Mouse (Mus musculus): ENCODE results near the gene Pdgfc.
"Not testable (repeated sequence)": the region's sequence is repeated elsewhere in the genome, so short reads cannot be mapped to it uniquely, and the experiment has no call there.

Gene Pdgfc

DNA sequence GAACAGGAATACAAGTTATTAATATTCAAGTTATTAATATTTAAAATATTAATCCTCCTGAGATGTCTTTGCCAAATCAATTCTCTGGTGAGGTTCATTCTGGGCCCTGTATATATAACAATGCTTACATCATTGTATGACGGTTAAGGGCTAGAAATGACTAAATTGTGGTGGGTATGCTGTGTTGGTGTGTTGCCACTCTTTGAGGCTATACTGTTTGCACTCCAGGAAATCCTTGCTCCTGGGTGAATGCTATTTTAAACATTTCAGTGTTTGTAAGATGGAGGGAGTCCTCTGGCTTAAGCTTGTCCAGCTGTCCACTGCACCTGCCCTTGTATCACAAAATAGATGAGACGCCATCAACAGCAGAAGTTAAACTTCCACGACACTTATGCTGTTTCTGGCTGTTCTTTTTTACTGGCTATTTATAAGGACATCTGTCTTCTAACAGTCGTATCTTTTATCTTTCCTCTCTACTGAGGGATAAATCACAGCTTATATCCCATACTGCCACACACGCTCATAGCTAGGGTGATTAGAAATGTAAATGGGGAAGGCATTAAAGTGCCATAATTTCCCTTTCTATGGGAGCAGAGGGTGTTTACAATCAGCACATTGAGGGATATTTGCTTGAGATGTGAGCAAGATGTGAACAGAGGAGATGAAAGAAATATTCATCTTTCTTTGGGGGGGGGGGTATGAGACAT is 9.3 kb downstream of the Pdgfc start:
- DNase-seq (ENCODE audit: low read depth, low spot score), result no peak

DNA sequence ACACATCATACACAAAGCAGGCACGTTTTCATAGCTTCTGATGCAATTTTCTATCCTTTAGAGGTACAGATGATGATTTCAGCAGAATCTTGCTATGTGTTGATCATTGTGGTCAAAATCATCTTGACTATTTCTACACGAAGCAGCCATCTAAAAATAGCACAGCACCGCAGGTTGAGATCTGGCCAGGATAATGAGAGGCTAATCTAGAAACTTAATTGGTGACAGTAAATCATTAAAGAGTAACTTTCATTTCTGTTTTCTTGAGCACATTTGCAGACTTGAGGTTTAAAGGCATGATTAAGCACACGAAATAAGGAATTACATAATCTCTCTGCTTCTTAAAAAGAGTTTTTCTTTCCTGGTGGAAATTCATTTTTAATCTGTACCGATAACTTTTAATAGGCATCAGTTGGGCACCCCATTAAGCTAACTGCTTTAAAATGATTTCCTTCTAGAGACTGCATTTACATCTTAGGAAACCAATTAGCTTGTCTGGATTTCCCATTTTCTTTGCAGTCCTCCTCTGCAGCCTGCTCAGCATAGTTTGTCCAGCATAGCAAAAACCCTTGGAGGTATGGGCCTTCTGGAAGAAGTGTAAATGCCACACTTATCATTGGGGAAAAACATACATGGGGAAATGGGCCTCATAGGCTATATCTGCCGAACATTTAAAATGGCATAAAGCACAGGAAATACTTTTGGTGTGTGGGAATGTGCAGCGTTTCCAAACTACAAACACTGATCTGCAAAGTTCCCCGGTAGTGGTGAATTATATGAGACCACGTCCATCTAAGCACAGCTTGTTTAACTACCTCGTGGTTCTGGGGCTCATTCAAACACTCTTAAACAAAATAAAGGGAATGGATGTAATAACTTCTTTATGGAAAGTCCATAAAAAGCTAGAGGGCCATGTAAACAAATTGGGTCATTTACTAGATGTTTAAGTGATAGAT is 10.7 kb downstream of the Pdgfc start:
- DNase-seq (ENCODE audit: low read depth, low spot score), result no peak

DNA sequence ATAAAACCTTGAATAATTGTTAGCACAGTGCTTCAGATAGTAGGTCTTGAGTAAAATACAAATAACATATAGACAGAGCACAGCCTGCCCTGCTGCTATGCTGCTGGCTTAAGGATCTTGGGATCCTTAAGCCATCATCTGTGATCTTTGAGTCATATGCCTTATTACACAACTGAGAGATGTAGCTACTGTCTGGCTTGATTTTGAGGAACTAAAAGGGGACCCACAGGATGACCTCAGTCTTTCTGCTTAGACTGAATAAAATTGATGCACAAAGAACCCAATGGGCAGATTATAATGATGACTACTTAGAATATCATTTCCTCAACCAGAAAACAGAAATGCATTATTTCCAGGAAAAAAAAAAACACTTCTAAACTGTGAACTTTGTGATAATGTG is 15.3 kb downstream of the Pdgfc start:
- DNase-seq (ENCODE audit: low read depth, low spot score), result no peak

DNA sequence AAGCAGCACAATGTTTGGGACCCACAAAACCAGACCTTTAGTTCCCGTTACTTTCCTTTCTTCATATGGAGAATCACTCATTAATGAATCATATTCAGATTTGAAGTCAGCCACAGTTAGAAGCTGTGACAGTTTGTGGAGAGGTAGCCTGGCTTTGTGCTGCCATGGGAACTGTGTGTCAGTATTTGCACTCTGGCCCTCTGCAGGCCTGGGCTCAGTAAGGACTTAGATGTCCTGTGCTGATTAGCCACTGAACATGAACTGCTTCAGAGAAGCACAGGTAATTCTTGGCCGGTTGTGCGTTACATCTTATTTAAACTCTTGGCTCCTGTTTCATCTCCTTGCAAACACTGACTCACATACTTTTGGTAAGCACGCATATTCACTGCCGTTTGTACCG is 16.2 kb downstream of the Pdgfc start:
- DNase-seq (ENCODE audit: low read depth, low spot score), result no peak

DNA sequence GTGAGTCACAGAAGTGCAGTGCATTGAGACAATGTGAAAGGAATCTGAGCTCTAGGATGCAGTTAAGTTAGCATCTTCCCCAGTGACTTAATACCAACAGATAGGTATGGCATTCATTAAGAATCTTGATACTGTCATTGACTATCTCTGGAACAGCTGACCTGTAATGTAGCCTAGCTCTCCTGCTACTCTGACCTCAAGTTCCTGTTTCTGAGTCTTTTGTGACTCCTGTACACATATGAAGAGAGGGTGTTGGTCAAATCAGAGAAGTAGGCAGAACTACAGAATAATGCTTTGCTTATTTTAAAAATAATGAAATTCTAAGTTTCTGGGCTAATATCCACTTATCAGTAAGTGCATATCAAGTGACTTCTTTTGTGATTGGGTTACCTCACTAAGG is 17.9 kb downstream of the Pdgfc start:
- DNase-seq (ENCODE audit: low read depth, low spot score), result no peak

DNA sequence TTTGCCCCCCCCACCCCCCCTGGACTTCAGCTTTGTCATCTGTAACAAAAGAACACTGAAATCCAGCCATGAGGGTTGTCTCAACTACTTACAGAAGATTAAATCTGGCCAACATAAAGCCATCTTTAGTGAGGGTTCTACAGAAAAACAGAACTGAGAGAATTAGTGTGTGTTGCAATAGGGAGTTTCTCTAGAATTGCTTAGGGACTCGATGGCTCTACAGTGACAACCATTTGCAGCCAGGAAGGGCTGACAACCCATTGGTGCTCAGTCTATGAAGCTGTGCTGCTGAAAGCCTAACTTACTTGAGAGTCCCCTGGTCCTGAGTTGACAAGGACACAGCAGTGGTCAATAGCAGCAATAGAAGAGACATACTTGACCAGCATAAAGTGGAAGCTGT is 21.5 kb downstream of the Pdgfc start:
- no peak for DNase-seq (ENCODE audit: low read depth, low spot score)

DNA sequence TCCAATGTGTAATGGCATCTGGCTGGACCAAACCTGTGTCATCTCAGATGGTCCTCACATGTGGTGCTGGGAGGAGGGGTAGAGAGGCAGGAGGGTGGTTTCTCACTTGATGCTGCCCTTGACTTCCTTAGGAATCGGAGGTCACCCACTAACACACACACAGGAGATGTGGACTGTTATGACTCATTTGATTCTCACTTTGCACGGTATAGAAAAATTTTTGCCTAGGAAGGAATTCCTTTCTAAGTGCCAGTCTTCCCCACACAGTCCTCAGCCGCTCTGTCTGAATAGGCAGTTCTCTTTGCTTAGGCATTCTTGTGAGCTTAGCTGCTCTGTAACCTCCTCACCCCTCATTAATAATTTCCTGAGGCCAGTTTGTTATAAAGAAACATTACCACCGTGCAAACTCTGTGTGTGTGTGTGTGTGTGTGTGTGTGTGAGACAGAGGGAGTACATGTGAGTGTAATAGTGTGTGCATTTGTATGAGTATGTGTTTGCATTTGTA is 22.4 kb downstream of the Pdgfc start:
- DNase-seq (ENCODE audit: low read depth, low spot score), result peak; percentile 20

DNA sequence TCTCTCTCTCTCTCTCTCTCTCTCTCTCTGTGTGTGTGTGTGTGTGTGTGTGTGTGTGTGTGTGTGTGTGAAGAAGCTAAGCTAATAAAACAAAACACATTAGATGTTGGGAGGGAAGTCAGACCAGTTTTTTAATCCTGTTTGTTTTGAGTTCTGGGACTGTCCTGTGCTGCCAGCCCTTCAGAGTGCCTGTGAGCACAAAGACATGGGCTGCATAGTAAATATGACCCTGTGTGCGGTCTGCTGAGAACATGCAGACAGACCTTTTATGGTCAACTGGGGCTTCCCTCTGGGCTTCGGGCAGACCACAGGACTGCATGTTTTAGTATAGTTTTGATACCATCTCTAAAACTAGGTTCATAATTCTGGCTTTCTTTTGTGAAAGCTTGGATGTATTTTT is 32.3 kb downstream of the Pdgfc start:
- no peak for DNase-seq (ENCODE audit: low read depth, low spot score)

DNA sequence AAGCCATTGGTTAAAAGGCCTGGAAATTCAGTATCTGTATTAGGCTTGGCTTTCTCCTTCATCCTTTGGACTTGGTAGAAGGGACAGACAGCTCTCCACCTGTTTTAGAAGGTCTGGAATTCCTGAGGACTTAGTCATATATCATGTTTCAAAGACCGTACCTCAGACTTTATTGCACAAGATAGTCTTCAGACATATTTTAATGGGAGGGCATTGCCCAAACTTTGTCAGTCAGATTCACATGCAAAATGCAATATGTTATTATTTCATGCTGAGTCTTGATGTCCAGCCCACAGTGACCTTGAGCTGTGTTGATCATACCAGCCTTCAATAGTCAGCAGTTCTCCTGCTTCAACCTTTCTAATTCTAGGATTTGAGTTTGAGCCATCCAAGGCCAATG is 64.9 kb downstream of the Pdgfc start:
- no peak for DNase-seq (ENCODE audit: low read depth, low spot score)

DNA sequence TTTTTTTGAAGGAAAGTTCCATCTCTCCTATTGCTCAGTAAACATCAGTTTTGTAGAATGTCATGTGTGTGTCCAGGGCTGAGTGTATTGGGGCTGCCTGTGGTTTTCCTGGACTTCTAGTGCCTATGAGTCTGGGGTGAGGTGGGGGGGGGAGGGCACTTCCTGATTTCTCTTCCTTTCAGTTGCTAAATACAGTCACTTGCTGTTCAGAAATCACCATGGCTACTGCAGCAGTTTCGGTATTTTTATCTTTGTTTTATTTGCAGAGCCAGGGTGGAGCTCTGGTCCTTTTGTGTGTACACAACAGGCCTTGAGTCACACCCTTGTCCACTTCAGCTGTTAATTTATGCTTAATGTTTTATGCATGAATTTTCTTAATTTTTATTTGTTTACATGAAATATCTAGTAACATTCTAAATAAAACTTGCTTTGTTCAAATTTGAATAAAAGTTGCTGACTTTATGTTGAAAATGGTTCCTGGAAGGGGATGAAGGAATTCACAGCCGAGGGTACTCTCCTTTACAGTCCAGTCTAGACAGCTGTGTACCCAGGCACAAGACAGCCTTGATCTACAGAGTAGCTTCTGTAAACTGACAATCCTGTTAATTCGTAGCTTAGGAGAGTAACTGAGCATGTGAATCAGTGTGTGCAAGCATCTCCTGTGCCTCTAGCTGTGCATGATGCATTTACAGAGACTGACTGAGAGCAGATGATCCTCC is 66.1 kb downstream of the Pdgfc start:
- DNase-seq (ENCODE audit: low read depth, low spot score), result peak; percentile 81

DNA sequence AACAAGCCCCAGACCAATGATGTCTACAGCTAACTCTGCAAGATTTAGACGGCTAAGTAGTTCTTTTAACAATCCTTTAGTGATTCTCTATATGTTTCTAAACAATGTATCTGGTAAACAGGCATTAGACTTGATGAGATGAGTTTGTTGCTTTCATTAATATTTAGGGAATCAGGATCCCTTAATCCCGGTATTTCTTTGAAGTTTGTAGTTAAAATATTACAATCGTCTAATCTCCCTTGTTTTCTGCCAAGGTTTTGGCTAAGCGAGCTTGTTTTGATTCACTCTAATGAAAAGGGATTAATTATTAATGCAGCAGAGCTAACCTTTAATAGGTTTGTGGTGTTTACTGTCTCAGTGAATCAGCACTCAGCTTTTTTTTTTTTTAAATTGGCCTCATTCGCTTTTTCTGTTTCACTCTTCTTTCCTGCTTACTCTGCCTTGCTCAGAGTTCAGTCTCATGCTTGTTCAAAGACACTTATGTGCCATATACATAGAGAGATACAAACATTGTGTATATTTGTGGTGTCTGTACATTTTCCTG is 66.7 kb downstream of the Pdgfc start:
- no peak for DNase-seq (ENCODE audit: low read depth, low spot score)

DNA sequence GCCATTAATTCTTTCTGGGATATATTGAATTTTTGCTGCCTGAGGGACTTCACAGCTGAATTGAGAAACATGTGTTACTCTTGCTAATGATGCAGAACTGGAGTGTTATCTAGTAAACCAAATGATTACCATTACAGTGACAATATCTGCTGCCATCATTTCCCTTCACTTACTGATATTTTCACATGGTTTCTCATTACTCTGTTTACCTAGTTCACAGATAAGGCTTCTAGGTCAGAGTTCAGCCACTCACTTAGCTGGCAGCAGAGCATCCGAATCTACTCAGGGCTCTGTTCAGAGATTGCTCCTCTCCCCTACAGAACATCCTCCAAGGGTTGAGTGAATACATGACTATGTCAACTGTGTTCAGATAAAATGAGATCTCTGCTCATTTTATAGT is 71.3 kb downstream of the Pdgfc start:
- no peak for DNase-seq (ENCODE audit: low read depth, low spot score)

DNA sequence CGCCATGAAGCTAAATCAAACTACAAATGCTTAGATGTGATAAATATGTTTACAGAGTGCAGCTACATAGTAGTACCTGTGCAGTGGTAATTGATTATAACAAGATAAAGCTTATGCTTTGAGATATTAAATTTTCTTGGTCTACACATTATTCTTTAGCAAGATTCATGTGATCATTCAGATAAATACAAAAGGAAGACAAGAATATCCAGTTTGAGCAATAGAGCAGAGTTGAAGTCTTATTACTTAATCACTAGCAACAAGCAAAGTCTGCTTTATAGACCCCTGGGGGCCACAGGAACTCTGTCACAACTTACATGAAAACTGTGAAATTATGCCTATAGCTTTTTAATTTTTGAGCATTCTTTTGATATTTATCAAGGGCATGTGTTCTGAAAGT is 74.8 kb downstream of the Pdgfc start:
- DNase-seq (ENCODE audit: low read depth, low spot score), result no peak

DNA sequence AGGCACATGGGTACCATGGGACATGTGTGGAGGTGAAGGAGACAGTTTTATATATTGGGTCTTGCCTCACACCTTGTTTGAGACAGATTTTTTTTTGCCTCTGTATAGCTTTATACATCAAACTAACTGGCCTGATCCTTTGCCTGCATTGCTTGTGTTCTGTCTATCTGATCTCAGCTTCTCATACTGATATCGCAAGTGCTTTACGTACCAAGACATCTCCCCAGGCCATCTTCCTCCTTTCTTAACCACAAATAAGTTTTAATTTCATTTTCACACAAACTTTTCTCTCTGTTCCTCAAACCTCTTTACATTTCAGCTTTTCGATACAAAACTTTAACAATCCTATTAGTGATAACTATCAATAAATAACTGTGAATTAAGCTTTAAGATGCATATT is 76.7 kb downstream of the Pdgfc start:
- no peak for DNase-seq (ENCODE audit: low read depth, low spot score)

DNA sequence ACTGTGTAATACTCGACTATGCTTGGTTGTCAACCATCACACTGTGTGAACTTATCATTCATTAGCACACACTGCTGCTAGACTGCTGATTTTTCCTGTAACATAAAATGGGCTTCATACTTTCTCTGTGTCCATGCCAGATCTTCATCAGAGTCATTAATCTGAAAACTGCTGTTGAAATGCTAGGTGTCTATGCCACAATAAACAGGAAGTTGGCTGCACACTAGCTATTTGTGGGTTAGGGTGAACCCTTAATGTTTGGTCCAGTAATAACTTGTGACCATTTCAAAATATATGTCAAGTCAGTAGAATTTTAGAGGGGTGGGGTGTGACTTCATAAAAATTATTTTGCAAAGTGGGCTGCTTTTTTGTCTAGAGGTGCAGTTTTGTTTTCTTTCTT is 84.4 kb downstream of the Pdgfc start:
- DNase-seq (ENCODE audit: low read depth, low spot score), result no peak

DNA sequence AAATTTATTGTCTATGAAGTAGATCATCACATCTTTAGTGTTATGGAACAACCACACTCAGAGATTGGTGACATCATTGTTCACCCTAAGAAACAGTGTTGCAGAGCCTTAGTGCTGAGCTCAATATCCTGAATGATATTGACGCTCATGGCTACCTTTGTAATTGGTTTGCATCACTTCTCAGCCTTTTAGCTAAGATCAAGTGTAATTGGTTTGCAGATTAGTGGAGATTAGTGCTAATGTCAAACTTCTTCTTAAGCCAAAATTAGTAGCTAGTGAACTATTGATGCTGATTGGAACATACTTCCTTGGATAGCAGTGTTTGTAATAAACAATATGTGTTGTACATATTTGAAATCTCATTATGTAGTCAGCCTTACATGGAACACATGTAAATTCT is 85.5 kb downstream of the Pdgfc start:
- DNase-seq (ENCODE audit: low read depth, low spot score), result no peak

DNA sequence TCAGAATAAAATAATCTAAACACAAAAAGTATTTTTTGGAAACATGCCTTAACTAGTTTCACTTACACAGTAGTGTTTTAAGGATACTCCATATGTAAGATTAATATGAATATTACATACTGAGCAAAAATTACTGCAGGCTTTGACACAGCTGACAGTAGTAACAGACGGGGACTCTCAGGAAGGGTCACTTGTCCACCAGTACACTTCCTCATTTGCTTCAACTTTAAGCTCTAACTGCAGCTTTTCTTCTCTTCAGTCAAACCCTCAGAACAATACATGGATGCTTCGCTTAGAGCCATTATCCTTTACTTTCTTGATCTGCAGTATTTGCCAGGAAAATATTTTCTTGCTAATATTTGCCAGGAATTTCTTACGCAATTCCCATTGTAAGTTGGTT is 87.2 kb downstream of the Pdgfc start:
- no peak for DNase-seq (ENCODE audit: low read depth, low spot score)

DNA sequence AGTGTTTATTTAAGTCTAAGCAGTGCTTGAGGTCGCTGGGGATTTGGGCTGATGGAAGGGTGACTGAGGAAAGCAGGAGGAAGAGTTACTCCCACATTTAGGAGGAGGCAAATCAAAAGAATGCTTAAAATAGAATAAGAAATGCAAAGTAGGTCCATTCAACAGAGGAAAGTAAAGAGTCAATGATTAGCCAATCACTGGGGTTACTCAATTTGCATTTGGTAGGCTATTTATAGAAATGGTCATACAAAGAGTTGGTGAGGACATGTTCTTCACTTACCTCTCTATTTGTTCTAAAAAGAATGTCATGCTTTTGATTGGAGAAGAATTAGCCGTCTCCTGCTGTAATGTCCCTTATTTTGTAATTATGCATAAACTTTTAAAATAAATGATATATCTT is 90.8 kb downstream of the Pdgfc start:
- DNase-seq (ENCODE audit: low read depth, low spot score), result no peak

DNA sequence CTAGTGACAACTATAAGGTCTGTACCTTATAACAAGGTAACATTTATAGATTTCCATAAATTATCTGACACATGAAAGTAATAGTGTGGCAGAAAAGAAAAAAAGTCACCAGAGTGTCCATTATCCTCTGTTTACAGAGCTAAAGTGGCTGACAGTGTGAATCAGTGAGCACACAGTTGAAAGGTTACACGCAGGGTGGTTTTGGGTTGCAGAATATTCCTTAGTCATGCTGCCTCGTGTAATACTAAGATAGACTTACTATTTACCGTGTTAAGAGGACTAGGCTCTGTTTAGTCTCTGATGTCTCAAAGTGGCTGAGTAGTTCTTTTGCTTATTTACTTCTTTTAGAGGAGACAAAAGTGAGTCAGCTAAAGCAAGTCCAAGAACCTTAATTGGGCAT is 100.8 kb downstream of the Pdgfc start:
- DNase-seq (ENCODE audit: low read depth, low spot score), result no peak

DNA sequence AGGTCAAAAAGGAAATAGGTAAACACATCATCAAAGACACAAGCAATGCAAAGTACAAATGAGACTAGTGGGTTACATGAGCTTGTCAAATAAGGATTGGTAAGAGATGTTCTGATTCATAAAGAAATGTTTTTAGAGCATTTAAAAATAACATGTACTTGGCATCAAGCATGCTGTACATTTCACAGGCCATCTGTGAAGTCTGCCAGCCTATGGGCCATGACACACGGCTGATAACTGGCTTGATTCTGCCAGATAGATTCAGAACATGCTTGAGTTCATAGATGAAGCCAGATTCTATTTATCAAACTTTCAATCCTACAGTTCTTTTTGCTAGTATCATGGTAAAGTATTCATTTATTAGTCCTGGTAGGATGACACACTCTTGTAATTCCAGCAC is 101.8 kb downstream of the Pdgfc start:
- not testable (repeated sequence) for DNase-seq (ENCODE audit: low read depth, low spot score)

DNA sequence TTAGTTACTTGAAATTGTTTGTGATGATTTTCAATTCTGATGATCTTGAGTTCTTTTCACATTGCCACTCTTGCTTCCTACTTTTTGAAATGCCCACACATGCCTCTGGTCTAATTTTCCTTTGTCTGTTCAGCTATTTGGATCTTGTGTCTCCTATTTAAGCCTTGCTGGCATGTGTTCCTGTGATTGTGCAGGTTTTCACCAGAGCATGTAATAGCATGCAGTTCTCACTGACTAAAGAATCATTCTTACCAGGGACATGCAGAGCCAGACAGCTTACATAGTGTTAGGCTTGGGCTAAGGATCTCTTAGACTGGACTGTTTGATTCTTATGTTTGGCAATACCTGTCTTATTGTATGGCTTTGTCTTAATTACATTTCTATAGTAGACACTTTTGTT is 107.5 kb downstream of the Pdgfc start:
- no peak for DNase-seq (ENCODE audit: low read depth, low spot score)

DNA sequence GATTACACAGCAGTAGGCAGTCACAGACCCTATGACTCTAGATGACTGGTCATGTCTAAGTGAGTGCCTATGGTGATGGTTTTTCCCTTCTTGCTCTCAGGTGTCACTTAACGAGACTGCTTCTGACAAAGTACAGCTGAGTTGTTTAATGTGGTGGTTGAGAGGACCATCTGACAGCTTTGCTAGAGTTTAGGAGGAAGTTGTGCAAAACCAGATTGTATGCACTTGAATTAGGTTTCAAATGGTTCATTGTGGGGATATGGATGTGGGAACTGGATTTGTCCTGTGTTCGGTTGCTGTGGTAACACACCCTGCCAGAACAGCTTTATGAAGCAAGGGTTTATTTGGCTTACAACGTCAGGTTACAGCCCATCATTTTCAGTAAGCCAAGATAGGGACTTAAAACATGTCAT is 112.9 kb downstream of the Pdgfc start:
- no peak for DNase-seq (ENCODE audit: low read depth, low spot score)
